Mouse (Mus musculus): ENCODE data around the gene Mrpl17. TPM values are rescaled to one million over a fixed set of nuclear protein-coding genes. Genes with fewer than 3 reads are reported as not detected.
"Not testable (repeated sequence)": the region's sequence is repeated elsewhere in the genome, so short reads cannot be mapped to it uniquely, and the experiment has no call there.

Gene Mrpl17
- 266 and 273 TPM in 2 replicates for polyA plus RNA-seq (2014; fragmentation: Nextera tagmentation; extraction: Ambion mirVana)

- Histone ChIP-seq H3K9me3 (replicated peaks; ENCODE audit: control insufficient read depth, low read length) (no peaks in the 10 kb centered on the region), H3K36me3 (ENCODE audit: control insufficient read depth, insufficient read depth, low read length) (peaks cover 7% of the 10 kb centered on the region; the same call in 1 of the 2 replicates), H3K4me2 (peak within 1 kb of the TSS; percentile 71), H3K27me3 (ENCODE audit: control insufficient read depth, insufficient read depth, low read length) (no peaks in the 10 kb centered on the region), H3K4me1 (ENCODE audit: control insufficient read depth, insufficient read depth, low read length) (no peaks in the 10 kb centered on the region), H3K4me3 (ENCODE audit: low read depth, low read length) (peak within 1 kb of the TSS; percentile 69), H3K27ac (ENCODE audit: low read depth, low read length) (peak within 1 kb of the TSS; percentile 79), H3K9ac (ENCODE audit: low read depth, low read length) (peak within 1 kb of the TSS; percentile 92)
- WGBS (ENCODE audit: insufficient replicate concordance) = under 1% methylated on average over 52 of the region's 52 CpGs
- peak; percentile 99 for ATAC-seq (replicated peaks; ENCODE audit: insufficient number of reproducible peaks, low FRiP score, low TSS enrichment)
Observed at GRCm38 (mm10) chr7:105810877-105811489, at the start of gene Mrpl17. TSS of gene Mrpl17 (minus strand) at chr7:105811099.

GRCm38 (mm10) chr7:105855718-105856560 lies 45.0 kb upstream of the Mrpl17 start:
- H3K27ac ChIP-seq (ENCODE audit: low read depth, low read length); H3K4me2 ChIP-seq; ATAC-seq (replicated peaks; ENCODE audit: insufficient number of reproducible peaks, low FRiP score, low TSS enrichment); H3K9me3 ChIP-seq (replicated peaks; ENCODE audit: control insufficient read depth, low read length); H3K4me1 ChIP-seq (ENCODE audit: control insufficient read depth, insufficient read depth, low read length); H3K27me3 ChIP-seq (ENCODE audit: control insufficient read depth, insufficient read depth, low read length); H3K9ac ChIP-seq (ENCODE audit: low read depth, low read length); H3K36me3 ChIP-seq (ENCODE audit: control insufficient read depth, insufficient read depth, low read length); H3K4me3 ChIP-seq (ENCODE audit: low read depth, low read length): not testable (repeated sequence)
- no CpG with 5 or more reads among the region's 2 CpGs for WGBS (ENCODE audit: insufficient replicate concordance)

GRCm38 (mm10) chr7:105824281-105824680 lies 13.4 kb upstream of the Mrpl17 start:
- no peak overlapping the region for H3K4me2 ChIP-seq
- H3K27ac ChIP-seq (ENCODE audit: low read depth, low read length) = no peak overlapping the region
- H3K9me3 ChIP-seq (replicated peaks; ENCODE audit: control insufficient read depth, low read length) = no peaks in the 10 kb centered on the region
- no peaks in the 10 kb centered on the region for H3K27me3 ChIP-seq (ENCODE audit: control insufficient read depth, insufficient read depth, low read length)
- H3K36me3 ChIP-seq (ENCODE audit: control insufficient read depth, insufficient read depth, low read length) = no peaks in the 10 kb centered on the region
- H3K4me1 ChIP-seq (ENCODE audit: control insufficient read depth, insufficient read depth, low read length) = no peaks in the 10 kb centered on the region
- no peak overlapping the region for H3K4me3 ChIP-seq (ENCODE audit: low read depth, low read length)
- no peak overlapping the region for H3K9ac ChIP-seq (ENCODE audit: low read depth, low read length)
- ATAC-seq (replicated peaks; ENCODE audit: insufficient number of reproducible peaks, low FRiP score, low TSS enrichment) = no peak
- WGBS (ENCODE audit: insufficient replicate concordance) = 73% methylated on average over 7 of the region's 7 CpGs

GRCm38 (mm10) chr7:105818483-105818882 lies 7.6 kb upstream of the Mrpl17 start:
- ATAC-seq (replicated peaks; ENCODE audit: insufficient number of reproducible peaks, low FRiP score, low TSS enrichment) = no peak
- no peak overlapping the region for H3K4me3 ChIP-seq (ENCODE audit: low read depth, low read length)
- no peaks in the 10 kb centered on the region for H3K27me3 ChIP-seq (ENCODE audit: control insufficient read depth, insufficient read depth, low read length)

GRCm38 (mm10) chr7:105816736-105817135 lies 5.8 kb upstream of the Mrpl17 start:
- Histone ChIP-seq H3K27ac (ENCODE audit: low read depth, low read length) (no peak overlapping the region), H3K9me3 (replicated peaks; ENCODE audit: control insufficient read depth, low read length) (no peaks in the 10 kb centered on the region), H3K4me2 (no peak overlapping the region), H3K4me1 (ENCODE audit: control insufficient read depth, insufficient read depth, low read length) (no peaks in the 10 kb centered on the region), H3K27me3 (ENCODE audit: control insufficient read depth, insufficient read depth, low read length) (no peaks in the 10 kb centered on the region), H3K9ac (ENCODE audit: low read depth, low read length) (no peak overlapping the region), H3K36me3 (ENCODE audit: control insufficient read depth, insufficient read depth, low read length) (no peaks in the 10 kb centered on the region), H3K4me3 (ENCODE audit: low read depth, low read length) (no peak overlapping the region)
- ATAC-seq (replicated peaks; ENCODE audit: insufficient number of reproducible peaks, low FRiP score, low TSS enrichment) = no peak

More at GRCm38 (mm10) chr7:105818483-105818882, 7.6 kb upstream of the Mrpl17 start:
- no peaks in the 10 kb centered on the region for H3K9me3 ChIP-seq (replicated peaks; ENCODE audit: control insufficient read depth, low read length)
- no peak overlapping the region for H3K4me2 ChIP-seq
- no peak overlapping the region for H3K27ac ChIP-seq (ENCODE audit: low read depth, low read length)
- H3K36me3 ChIP-seq (ENCODE audit: control insufficient read depth, insufficient read depth, low read length) = no peaks in the 10 kb centered on the region
- WGBS (ENCODE audit: insufficient replicate concordance) = 0% methylated on average over 1 of the region's 1 CpGs
- H3K9ac ChIP-seq (ENCODE audit: low read depth, low read length) = no peak overlapping the region
- H3K4me1 ChIP-seq (ENCODE audit: control insufficient read depth, insufficient read depth, low read length) = no peaks in the 10 kb centered on the region

- no peak overlapping the region for H3K27ac ChIP-seq (ENCODE audit: low read depth, low read length)
- no peak overlapping the region for H3K4me3 ChIP-seq (ENCODE audit: low read depth, low read length)
- ATAC-seq (replicated peaks; ENCODE audit: insufficient number of reproducible peaks, low FRiP score, low TSS enrichment) = no peak
- 76% methylated on average over 3 of the region's 3 CpGs for WGBS (ENCODE audit: insufficient replicate concordance)
- no peaks in the 10 kb centered on the region for H3K9me3 ChIP-seq (replicated peaks; ENCODE audit: control insufficient read depth, low read length)
- H3K9ac ChIP-seq (ENCODE audit: low read depth, low read length) = no peak overlapping the region
- H3K27me3 ChIP-seq (ENCODE audit: control insufficient read depth, insufficient read depth, low read length) = no peaks in the 10 kb centered on the region
- no peak overlapping the region for H3K4me2 ChIP-seq
- peaks cover 7% of the 10 kb centered on the region; the same call in 1 of the 2 replicates for H3K36me3 ChIP-seq (ENCODE audit: control insufficient read depth, insufficient read depth, low read length)
- H3K4me1 ChIP-seq (ENCODE audit: control insufficient read depth, insufficient read depth, low read length) = no peaks in the 10 kb centered on the region
Observed at GRCm38 (mm10) chr7:105813326-105813725, 2.4 kb upstream of the Mrpl17 start.

- Histone ChIP-seq H3K4me3 (ENCODE audit: low read depth, low read length) (no peak overlapping the region), H3K36me3 (ENCODE audit: control insufficient read depth, insufficient read depth, low read length) (peaks cover 7% of the 10 kb centered on the region; the same call in 1 of the 2 replicates), H3K4me1 (ENCODE audit: control insufficient read depth, insufficient read depth, low read length) (no peaks in the 10 kb centered on the region), H3K27me3 (ENCODE audit: control insufficient read depth, insufficient read depth, low read length) (no peaks in the 10 kb centered on the region), H3K9me3 (replicated peaks; ENCODE audit: control insufficient read depth, low read length) (no peaks in the 10 kb centered on the region), H3K4me2 (no peak overlapping the region), H3K9ac (ENCODE audit: low read depth, low read length) (no peak overlapping the region), H3K27ac (ENCODE audit: low read depth, low read length) (no peak overlapping the region)
- WGBS (ENCODE audit: insufficient replicate concordance) = 65% methylated on average over 3 of the region's 3 CpGs
- no peak for ATAC-seq (replicated peaks; ENCODE audit: insufficient number of reproducible peaks, low FRiP score, low TSS enrichment)
Observed at GRCm38 (mm10) chr7:105812566-105812965, 1.7 kb upstream of the Mrpl17 start.

GRCm38 (mm10) chr7:105811516-105811915 lies 617 bp upstream of the Mrpl17 start:
- peaks cover 7% of the 10 kb centered on the region; the same call in 1 of the 2 replicates for H3K36me3 ChIP-seq (ENCODE audit: control insufficient read depth, insufficient read depth, low read length)
- no peaks in the 10 kb centered on the region for H3K9me3 ChIP-seq (replicated peaks; ENCODE audit: control insufficient read depth, low read length)
- H3K27me3 ChIP-seq (ENCODE audit: control insufficient read depth, insufficient read depth, low read length) = no peaks in the 10 kb centered on the region
- H3K27ac ChIP-seq (ENCODE audit: low read depth, low read length) = no peak overlapping the region
- no peak overlapping the region for H3K9ac ChIP-seq (ENCODE audit: low read depth, low read length)
- peak overlapping the region; percentile 36 for H3K4me2 ChIP-seq
- ATAC-seq (replicated peaks; ENCODE audit: insufficient number of reproducible peaks, low FRiP score, low TSS enrichment) = no peak
- H3K4me3 ChIP-seq (ENCODE audit: low read depth, low read length) = no peak overlapping the region
- no peaks in the 10 kb centered on the region for H3K4me1 ChIP-seq (ENCODE audit: control insufficient read depth, insufficient read depth, low read length)
